Mouse (Mus musculus) embryonic facial prominence, embryonic 12.5 days (tissue): ENCODE measurements at regions not wholly inside any gene's neighbourhood (a gene's known extent, or its start where the extent isn't known, plus 50 kb on each side); places are given as distances from the start of the nearest gene placed in this dataset.

ENCODE experiments used
- ATAC-seq: fragments of 200-750 bp; cut with Nextera tagmentation; 2 replicates; pipeline ENCODE4 v1.8.0; 2017; ENCODE audit not compliant: insufficient number of reproducible peaks, insufficient read depth, low FRiP score, low TSS enrichment
- H3K27ac ChIP-seq: fragments of 300-500 bp; sonication (generic); 2 replicates; pipeline ENCODE4 v1.5.1; 2016; ENCODE audit warnings: mild to moderate bottlenecking
- H3K27me3 ChIP-seq: fragments of 300-500 bp; sonication (generic); 2 replicates; pipeline ENCODE4 v1.6.1; 2016; ENCODE audit warnings: mild to moderate bottlenecking, moderate library complexity
- H3K36me3 ChIP-seq: fragments of 300-500 bp; sonication (generic); 2 replicates; pipeline ENCODE4 v1.6.1; 2016; ENCODE audit warnings: mild to moderate bottlenecking
- H3K4me1 ChIP-seq: fragments of 300-500 bp; sonication (generic); 2 replicates; pipeline ENCODE4 v1.6.1; 2016
- H3K4me2 ChIP-seq: fragments of 300-500 bp; sonication (generic); replicated peaks from 2 replicates; pipeline ENCODE4 v1.6.1; 2016; ENCODE audit warnings: mild to moderate bottlenecking, moderate library complexity
- H3K4me3 ChIP-seq: fragments of 300-500 bp; sonication (generic); 2 replicates; pipeline ENCODE4 v1.5.1; 2016; ENCODE audit warnings: mild to moderate bottlenecking
- H3K9ac ChIP-seq: fragments of 300-500 bp; sonication (generic); 2 replicates; pipeline ENCODE4 v1.6.1; 2016; ENCODE audit warnings: mild to moderate bottlenecking, moderate library complexity
- H3K9me3 ChIP-seq: fragments of 300-500 bp; sonication (generic); 2 replicates; pipeline ENCODE4 v1.6.1; 2016; ENCODE audit warnings: mild to moderate bottlenecking, moderate library complexity
- WGBS: fragments of 180-500 bp; shearing (Covaris S2); methylation state at CpG from one replicate; pipeline ENCODE4 v1.1.7; 2016; 5-methylcytosine and 5-hydroxymethylcytosine counted together

- WGBS: 83% methylated on average over 6 of the region's 6 CpGs
- Histone ChIP-seq H3K36me3 (no peaks in the 10 kb centered on the region), H3K4me2 (no peak overlapping the region), H3K9ac (no peak overlapping the region), H3K9me3 (no peaks in the 10 kb centered on the region), H3K27ac (no peak overlapping the region), H3K27me3 (no peaks in the 10 kb centered on the region), H3K4me1 (no peaks in the 10 kb centered on the region), H3K4me3 (no peak overlapping the region)
- ATAC-seq: no peak
Measured at GRCm38 (mm10) chr3:136379741-136380398, 54.0 kb upstream of the Bank1 start.

- Histone ChIP-seq H3K27me3 (no peaks in the 10 kb centered on the region), H3K27ac (no peak overlapping the region), H3K4me3 (no peak overlapping the region), H3K9me3 (no peaks in the 10 kb centered on the region), H3K4me1 (no peaks in the 10 kb centered on the region), H3K36me3 (no peaks in the 10 kb centered on the region), H3K4me2 (no peak overlapping the region), H3K9ac (no peak overlapping the region)
- WGBS: 73% methylated on average over 4 of the region's 4 CpGs
- no peak for ATAC-seq
Measured at GRCm38 (mm10) chr3:136376893-136377292, 51.0 kb upstream of the Bank1 start.
